Mouse (Mus musculus): ENCODE data around the gene Pfpl. TPM values are rescaled to one million over a fixed set of nuclear protein-coding genes. Genes with fewer than 3 reads are reported as not detected.

The Pfpl gene
- polyA plus RNA-seq, 1 experiment from 2014 or later = not detected

Other genes starting within 250 kb of the Pfpl start
- not detected in 2 replicates for gene Olfr1431, start 227.3 kb upstream of the Pfpl start, polyA plus RNA-seq (2014; fragmentation: Nextera tagmentation; extraction: Ambion mirVana)
- not detected in 2 replicates for gene Olfr1432, start 195.3 kb upstream of the Pfpl start, polyA plus RNA-seq (2014; fragmentation: Nextera tagmentation; extraction: Ambion mirVana)
- gene Olfr262, start 186.2 kb upstream of the Pfpl start, polyA plus RNA-seq (2014; fragmentation: Nextera tagmentation; extraction: Ambion mirVana) = not detected in 2 replicates
- gene Olfr235, start 166.9 kb upstream of the Pfpl start, polyA plus RNA-seq (2014; fragmentation: Nextera tagmentation; extraction: Ambion mirVana) = not detected in 2 replicates
- gene Olfr1434, start 148.1 kb upstream of the Pfpl start, polyA plus RNA-seq (2014; fragmentation: Nextera tagmentation; extraction: Ambion mirVana) = not detected in 2 replicates
- gene Olfr1436, start 128.8 kb upstream of the Pfpl start, polyA plus RNA-seq (2014; fragmentation: Nextera tagmentation; extraction: Ambion mirVana) = not detected in 2 replicates
- gene Olfr1437, start 102.8 kb upstream of the Pfpl start, polyA plus RNA-seq (2014; fragmentation: Nextera tagmentation; extraction: Ambion mirVana) = not detected in 2 replicates
- not detected in 2 replicates for gene Olfr1438-ps1, start 92.0 kb upstream of the Pfpl start, polyA plus RNA-seq (2014; fragmentation: Nextera tagmentation; extraction: Ambion mirVana)
- not detected in 2 replicates for gene Olfr1440, start 40.6 kb upstream of the Pfpl start, polyA plus RNA-seq (2014; fragmentation: Nextera tagmentation; extraction: Ambion mirVana)
- not detected in 2 replicates for gene Olfr1441, start 10.5 kb upstream of the Pfpl start, polyA plus RNA-seq (2014; fragmentation: Nextera tagmentation; extraction: Ambion mirVana)
- gene Mpeg1, start 32.9 kb downstream of the Pfpl start, polyA plus RNA-seq (2014; fragmentation: Nextera tagmentation; extraction: Ambion mirVana) = 0.28 and 0.41 TPM in 2 replicates
- gene Dtx4, start 73.5 kb downstream of the Pfpl start, polyA plus RNA-seq (2014; fragmentation: Nextera tagmentation; extraction: Ambion mirVana) = 39.8 and 40.2 TPM in 2 replicates
- 25.0 and 28.7 TPM in 2 replicates for gene Fam111a, start 117.8 kb downstream of the Pfpl start, polyA plus RNA-seq (2014; fragmentation: Nextera tagmentation; extraction: Ambion mirVana)
- gene Gm4952, start 172.1 kb downstream of the Pfpl start, polyA plus RNA-seq (2014; fragmentation: Nextera tagmentation; extraction: Ambion mirVana) = not detected in 2 replicates
- not detected in 2 replicates for gene Glyat, start 205.4 kb downstream of the Pfpl start, polyA plus RNA-seq (2014; fragmentation: Nextera tagmentation; extraction: Ambion mirVana)
- not detected in 2 replicates for gene Olfr1442, start 242.5 kb downstream of the Pfpl start, polyA plus RNA-seq (2014; fragmentation: Nextera tagmentation; extraction: Ambion mirVana)

Data from forebrain, embryonic 11.5 days (tissue).